Mouse (Mus musculus): ENCODE data around the gene Pnma5.
"Not testable (repeated sequence)": the region's sequence is repeated elsewhere in the genome, so short reads cannot be mapped to it uniquely, and the experiment has no call there.

Pnma5 gene

DNA sequence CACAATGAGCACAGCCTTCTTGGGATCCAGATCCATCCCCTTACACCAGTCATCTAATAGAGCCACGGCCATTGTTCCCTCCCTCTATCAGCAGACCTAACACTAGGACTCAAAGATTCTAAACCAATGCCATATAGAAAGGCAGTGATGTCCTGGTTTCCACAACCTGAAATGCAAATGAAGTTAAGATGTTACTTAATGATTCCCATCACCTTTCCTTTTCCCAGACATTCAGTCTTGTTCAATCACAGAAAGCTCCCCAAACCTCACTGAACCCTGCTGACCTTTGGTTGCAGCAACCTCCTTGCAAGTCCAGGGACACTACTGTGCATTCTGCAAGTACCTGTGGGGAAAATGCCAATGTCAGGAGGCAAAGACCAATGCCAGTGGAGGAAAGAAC, at the start of gene Pnma5:
Gene Pnma5, minus strand, starts transcription at position 101 of the 400 bp plus-strand sequence.
- no peak for DNase-seq (ENCODE audit: low read depth, low spot score)

DNA sequence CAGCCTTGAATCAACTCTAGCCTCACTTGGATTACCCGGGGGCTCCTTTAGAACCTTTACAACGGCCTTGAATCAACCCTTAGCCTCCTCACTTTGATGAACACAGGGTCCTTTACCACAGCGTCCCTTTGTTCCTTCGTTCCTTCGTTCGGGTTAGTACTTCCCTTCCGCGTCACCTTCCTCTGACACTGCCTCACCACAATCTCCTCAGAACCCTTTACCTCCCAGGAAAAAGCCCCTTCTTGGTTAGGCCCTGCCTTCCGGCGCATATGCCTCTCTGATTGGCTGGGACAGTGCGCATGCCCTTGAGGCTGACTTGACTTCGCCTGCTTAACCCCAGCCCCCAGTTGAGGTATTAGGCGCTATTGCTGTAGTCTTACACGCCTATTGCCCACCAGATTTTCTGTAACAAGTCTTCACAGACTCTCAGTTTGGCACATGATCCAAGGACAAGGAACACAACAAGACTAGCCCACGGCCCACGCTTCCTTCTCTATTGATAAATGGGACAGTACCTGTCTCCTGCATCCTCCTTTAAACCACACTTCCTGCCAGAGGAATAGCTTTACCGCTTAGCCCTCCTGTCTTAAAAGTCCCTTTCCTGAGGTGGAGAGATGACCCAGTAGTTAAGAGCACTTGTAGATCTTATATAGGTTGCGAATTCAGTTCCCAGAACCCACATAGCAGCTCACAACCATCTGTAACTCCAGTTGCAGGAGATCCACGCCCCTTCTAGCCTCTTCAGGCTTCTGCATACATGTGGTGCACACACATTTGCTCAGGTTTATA, 45.6 kb upstream of the Pnma5 start, which contains the start of gene Xlr4a:
Gene Xlr4a, minus strand, starts transcription at position 212 of the 789 bp plus-strand sequence.
- not testable (repeated sequence) for DNase-seq (ENCODE audit: low read depth, low spot score)

DNA sequence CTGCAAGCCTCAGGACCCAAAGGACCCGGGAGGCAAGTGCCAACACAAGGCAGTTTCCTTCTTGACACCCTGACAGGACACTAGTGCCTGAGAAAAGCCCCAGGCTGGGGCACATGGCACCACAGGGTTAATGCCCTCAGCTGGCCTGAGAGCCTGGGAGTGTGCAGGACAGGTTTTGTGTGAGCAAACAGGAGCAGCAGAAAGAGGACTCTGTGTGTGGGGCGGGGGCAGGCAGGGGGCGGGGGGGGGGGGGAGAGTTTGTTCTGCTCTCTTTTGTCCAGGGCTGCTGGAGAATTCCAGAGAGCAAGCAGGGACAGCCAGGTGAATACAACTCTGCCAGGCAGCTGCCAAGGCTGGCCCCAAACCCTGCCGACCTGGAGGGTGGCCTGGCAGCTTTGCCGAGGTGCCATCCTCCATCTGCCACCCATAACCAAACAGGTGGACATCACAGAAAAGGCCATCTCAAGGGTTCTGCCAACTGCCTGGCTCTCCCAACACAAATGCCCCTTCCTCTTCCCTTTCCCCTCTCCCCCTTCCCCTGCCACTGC, 29.9 kb upstream of the Pnma5 start:
- DNase-seq (ENCODE audit: low read depth, low spot score): not testable (repeated sequence)

DNA sequence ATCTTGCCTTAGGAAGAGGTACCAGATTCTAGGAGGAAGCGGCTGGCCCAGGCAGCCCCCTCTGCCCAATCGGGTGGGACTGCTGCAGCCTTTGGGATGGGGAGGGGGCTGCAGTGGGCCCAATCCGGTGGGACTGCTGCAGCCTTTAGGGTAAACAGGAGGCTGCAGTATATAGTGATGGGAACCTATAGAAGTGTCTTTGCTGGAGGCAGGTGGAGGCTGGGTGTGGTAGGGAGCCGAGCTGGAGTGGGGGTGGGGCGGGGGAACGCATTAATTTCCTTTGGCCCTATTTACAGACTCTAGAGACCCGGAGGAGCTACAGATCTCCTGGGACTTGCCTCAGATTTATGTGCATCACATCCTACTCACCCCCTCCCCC, 27.5 kb upstream of the Pnma5 start, which contains the start of gene Pnma3:
Gene Pnma3, plus strand, starts transcription at position 373 of the 379 bp plus-strand sequence.
- no peak for DNase-seq (ENCODE audit: low read depth, low spot score)

DNA sequence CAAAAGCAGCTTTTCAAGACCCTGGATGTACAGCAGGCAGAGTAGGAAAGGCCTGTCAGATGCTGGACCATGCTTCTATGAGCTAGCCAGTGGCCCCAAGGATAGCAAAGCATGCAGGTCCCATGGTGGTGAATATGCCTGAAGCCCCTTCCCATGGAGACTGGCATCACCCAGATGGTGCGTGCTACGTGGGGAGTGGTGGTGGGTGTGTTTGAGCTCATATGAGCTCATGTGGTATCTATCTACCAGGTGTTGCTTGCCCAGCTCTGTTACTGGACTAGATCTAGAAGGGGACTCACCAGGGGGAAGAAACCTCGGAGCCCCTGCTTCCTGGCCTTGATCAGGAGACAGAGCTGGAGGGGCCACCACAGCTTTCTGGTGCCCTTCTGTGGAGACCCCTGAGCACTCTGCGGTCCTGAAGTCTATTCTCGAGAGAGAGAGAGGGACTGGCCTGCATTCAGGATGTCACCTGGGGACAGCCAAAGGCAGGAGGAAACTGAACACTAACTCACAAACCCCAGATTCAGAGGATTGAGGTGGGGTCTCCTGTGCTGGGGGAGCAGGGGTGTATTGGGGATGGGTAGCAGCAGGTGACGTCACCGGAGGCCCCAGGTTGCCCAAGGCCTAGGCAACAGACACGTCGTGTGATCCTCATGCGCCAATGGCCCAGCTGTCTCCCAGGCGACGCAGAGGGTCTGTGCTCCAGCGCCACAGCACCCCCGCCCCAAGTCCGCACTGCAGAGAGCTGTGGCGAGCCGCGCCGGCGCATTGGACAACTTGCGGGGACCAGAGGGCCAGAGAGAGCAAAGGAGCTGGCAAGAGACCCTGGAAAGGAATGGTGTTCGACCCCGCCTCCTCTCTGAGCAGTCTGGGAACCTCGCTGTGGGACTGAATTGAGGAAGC, 26.9 kb upstream of the Pnma5 start:
- no peak for DNase-seq (ENCODE audit: low read depth, low spot score)

DNA sequence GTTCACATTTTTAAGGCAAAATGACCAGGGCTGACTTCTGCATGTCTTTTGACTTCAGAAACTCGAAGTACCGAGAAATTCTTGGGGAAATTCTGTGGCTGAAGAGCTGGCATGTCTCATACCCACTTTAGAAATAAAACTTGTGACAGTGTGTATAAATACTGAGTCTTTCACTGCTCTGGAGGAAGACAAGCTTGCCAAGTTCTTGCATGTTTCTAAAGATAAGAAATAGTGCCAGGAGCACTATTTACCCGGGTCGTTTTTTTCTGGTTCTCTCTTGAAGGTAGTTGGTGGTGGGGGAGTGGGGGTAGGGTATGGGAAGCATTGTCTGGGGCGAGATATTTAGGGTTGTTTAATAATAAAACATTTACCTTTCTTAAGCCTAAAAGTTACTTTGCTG, 25.4 kb upstream of the Pnma5 start:
- no peak for DNase-seq (ENCODE audit: low read depth, low spot score)

DNA sequence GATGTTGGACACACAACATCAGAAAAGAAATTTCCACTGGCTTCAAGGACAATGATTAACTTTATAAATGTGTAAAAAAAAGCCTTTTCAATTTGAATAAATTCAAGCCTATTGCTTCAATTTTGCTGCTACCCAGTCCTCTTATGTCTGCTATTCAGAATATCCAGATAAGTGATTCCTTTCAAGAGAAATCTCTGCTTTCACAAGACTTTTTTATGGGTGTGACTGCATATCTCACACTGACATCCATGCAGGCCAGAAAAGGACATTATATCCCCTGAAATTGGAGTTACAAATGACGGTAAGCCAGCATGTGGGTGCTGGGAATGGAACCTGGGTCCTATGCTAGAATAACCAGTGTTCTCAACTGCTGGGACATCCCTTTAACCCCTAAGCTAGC, 24.6 kb upstream of the Pnma5 start:
- no peak for DNase-seq (ENCODE audit: low read depth, low spot score)

DNA sequence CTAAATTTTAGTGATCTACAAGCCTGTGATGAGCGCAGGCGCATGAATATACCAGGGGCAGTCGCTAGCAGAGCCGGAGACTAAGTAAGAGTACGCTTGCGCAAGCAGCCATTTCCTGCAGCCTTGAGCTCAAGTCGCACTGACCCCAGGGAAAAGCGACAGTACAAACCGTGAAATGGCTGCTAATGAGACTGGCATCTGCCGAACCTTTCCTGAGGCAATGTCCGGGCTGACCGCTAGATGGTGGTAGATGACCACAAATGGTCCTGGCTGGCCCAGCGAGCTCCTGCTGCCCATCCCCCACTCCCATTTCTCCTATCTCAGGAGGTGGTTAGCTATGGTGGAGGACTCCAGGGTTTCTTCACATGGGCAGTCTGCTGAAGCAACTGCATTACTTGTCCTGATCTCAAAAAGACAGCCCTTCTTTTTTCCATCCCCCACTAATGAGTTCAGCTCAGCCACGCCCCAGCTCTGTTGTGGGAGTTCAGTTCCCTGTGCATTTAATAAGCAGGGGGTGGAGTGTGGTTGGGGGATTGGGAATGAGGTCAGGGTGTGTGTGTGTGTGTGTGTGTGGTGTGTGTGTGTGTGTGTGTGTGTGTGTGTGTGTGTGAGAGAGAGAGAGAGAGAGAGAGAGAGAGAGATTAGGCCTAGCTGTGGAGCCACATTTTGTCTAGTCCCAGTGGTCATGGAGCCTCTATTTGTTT, 17.1 kb upstream of the Pnma5 start:
- DNase-seq (ENCODE audit: low read depth, low spot score): peak; percentile 89

DNA sequence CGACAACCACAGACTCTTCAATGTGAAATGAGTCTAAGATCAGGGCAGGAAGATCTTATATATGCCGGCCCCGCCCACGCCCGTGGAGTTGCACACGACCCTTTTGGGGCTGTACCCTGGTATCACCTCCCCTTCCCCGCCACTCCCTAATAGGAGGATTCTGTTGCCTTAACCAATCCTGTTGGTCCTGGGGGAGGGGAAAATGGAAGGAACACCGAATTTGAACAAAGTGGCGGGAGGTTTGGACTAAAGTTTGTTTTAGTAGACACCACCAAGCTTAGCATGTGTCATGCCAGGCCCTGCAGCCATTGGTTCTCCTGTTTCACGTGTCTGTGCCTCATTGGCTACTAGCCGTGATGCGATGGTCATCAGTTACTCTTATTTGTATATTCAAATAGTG, 2.8 kb upstream of the Pnma5 start:
- no peak for DNase-seq (ENCODE audit: low read depth, low spot score)

DNA sequence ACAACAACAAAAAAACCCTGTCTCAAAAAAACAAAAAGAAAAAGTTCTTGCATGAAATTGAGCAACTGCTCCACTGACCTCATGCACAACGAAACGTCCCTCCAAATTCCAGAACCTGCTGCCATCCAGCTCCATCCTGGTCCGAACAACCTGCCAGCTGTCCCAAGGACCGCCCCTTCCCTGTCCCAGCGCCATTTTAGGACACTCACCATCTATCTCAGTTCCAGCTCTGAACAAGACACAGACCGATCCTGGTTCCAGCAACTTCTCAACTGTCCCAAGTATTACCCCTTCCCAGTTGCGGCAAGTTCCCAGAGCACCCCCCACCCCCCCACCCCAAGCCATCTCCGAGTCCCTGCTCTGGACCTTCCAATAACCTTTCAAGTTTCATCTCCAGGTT, 1.9 kb upstream of the Pnma5 start:
- no peak for DNase-seq (ENCODE audit: low read depth, low spot score)

DNA sequence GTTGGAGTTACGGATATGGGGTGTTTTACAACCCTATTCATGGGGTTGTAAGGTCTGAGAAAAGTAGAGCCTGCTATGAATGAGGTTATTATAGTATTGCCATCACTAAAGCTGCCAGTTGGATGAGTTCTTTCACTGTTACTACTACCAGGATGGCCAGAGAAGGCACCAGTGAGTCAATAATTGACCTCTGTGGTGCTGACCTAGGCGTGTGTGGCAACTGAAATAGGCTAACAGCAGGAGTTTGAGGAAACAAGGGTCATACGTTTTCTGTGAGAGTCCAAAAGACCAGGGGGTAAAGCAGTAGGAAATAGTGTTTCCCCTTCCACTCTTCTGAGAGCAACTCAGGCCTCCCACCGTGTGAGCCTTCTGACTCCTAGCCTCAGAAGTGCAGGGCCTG, 24.1 kb downstream of the Pnma5 start:
- no peak for DNase-seq (ENCODE audit: low read depth, low spot score)

DNA sequence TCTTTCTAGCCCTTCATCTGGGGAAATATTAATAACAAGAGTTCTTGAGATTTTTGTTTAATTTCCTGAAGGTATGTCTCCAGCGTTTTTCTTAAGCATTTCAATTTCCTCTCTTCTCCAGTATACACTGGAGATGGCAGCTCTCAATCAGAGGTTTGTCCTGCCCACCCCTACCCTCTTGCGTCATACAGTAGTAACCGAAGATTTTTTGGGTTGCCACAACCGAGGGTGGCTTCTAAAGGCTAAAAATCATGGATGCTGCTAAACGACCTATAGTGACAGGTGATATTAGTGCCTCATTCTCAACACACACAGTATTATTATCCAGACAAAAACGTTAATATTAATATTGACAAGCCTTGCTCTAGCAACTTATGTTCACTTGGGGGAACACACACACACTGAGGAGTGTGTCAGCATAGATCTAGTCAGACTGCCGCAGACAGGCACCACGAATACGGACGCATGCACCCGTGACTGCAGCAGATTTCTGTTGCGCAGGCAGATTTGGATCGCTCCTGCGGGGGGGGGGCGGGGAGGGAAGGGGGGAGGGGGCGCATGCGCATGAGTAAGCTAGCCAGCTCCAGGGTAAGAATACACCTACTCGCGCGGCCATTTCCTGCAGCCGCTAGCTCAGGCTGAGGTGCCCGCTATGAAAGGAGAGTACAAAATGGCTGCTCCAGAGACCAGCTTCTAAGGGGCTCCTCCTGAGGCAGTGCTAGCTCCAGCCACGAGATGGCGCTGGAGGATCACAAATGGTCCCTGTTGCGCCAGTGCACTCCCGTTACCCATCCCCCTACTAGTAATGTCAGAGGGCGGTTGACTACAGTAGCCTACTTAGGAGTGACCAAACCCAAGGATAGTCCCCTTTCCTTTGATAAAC, 29.1 kb downstream of the Pnma5 start:
- DNase-seq (ENCODE audit: low read depth, low spot score): peak; percentile 86

DNA sequence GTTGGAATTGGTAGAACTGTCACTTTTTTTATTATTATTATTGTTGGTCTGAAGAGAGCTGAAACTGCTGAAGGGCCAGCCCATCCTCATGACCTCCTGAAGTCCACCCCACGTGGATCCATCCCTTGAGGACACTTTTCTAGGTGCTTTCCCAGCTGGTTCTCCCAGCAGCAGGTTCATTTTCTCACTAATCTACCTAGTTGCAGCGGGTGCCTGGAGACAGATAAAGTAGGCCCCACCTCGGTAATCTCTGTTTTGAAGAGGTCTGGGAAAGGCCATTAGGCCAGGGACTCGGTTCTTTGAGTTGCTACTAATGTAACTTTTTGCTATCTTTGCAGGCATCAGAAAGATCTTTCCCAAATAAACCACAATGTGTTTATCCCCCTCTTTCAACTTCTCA, 31.2 kb downstream of the Pnma5 start:
- no peak for DNase-seq (ENCODE audit: low read depth, low spot score)

DNA sequence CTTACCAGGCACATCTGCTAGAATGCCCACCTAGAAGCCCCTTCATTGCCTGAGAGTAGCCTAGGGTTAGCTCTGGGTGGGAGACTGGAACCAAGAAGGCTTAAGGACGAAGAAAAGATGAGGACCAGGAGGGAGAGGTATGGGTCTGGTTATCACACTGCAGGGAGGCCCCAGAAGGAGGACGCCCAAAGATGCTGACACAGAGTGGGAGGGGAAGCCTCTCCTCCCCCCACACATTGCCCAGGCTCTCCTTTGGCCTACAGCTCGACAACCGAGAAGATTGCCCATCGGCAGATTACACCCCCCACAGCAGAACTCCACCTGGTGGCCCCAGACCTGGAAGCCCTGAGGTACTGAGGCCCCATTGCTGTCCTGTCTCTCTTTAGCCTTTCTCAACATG, 33.8 kb downstream of the Pnma5 start:
- DNase-seq (ENCODE audit: low read depth, low spot score): no peak

DNA sequence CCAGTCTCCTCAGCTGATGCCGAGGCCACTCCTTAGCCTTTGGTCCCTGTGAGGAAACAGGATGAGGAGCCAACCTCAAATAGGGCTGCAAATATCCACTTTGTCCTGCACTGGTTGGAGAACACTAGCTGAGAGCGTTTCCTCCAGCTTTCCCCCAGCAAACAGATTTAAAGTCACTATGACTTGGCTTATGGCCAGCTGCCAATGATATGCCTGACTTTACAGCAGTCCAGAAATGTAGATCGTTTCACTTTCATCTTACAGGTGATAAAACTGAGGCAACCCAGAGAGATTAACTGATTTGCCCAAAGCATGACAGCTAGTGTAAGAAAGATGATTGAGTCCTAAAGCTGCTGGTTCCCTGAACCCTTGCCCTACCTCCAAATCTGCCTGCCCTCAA, 41.4 kb downstream of the Pnma5 start:
- no peak for DNase-seq (ENCODE audit: low read depth, low spot score)

DNA sequence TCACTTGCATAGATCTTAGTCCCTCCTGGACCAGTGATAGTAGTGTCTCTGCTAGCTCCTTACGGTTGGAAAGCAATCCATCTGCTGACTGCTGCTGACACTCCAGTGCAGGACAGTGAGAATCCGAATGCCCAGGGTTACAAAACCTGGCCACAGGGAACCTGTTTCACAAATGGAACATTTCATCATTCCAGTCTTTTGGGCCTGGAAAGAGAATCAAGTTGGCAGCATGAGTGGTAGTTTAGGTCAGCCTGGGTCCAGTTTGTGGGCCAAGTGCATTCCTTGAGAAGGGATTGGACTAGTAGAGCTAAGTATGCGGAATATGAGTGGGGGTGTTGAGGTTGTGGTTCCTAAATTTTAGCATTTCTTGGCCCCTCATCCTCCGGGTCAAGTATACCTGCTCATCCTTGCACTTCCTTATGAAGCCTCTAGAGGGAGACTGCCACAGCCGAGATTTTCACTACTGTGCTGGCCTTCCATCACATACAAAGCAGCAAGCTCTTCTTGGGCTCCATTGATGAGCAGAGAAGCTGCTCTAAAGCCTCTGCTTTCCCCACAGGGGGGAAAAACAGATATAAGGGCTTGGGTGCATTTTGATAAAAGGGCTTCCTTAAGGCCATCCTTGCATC, 44.5 kb downstream of the Pnma5 start:
- DNase-seq (ENCODE audit: low read depth, low spot score): no peak

DNA sequence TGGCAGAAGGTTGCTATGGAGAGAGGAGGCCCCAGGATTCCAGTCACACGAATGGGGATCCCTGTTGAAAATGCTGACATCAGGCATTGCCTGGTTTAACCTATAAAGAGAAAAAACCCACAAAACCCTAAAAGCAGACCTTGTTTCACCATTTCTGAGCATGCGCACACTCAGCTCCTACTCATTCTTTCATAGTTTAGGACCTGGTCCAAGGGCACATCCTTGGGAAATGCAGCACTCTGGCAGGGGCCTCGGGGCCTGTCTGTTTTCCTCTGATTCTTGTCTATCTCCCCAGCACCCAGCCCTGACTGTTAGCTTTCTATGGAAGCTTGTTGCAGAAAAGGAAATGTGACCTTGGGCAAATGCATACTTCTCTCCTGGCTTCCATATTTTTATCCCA, 46.3 kb downstream of the Pnma5 start:
- DNase-seq (ENCODE audit: low read depth, low spot score): no peak

DNA sequence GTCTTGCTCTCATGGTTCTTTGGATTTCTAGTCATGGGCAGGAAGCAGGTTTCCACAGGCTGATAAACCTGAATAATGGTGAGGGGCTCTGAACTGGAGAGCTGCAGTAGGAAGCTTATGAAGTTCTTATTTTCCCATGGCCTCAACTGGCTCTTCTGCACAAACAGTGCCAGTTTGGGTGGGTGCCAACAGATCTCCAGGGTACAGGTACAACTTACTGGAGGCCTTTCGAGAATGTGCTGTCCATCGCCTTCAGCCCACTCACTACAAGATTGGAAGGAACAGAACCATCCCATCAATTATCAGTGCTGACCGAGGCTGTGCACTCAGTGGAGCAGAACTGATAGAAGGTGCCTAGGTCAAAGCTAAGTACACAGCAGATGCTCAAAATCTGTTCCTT, 48.5 kb downstream of the Pnma5 start:
- no peak for DNase-seq (ENCODE audit: low read depth, low spot score)

DNA sequence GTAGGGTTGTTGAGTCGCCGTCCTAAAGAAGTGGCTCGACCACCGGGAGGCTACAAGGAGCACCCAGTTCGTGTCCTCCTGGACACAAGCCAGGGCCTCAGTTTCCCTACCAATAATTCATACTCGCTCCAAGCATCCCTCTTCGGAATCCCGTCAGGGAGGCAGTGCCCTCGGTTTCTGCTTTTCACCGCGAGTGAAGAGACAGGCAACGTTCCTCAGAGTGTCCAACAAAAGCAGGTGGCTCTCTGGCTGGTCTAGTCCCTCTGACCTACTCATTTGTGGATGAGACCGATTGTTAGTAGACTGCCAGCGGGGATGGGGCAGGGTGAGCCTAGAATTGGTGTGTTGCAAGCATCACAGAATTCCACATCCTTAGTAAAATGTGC, 49.4 kb downstream of the Pnma5 start:
- DNase-seq (ENCODE audit: low read depth, low spot score): no peak

DNA sequence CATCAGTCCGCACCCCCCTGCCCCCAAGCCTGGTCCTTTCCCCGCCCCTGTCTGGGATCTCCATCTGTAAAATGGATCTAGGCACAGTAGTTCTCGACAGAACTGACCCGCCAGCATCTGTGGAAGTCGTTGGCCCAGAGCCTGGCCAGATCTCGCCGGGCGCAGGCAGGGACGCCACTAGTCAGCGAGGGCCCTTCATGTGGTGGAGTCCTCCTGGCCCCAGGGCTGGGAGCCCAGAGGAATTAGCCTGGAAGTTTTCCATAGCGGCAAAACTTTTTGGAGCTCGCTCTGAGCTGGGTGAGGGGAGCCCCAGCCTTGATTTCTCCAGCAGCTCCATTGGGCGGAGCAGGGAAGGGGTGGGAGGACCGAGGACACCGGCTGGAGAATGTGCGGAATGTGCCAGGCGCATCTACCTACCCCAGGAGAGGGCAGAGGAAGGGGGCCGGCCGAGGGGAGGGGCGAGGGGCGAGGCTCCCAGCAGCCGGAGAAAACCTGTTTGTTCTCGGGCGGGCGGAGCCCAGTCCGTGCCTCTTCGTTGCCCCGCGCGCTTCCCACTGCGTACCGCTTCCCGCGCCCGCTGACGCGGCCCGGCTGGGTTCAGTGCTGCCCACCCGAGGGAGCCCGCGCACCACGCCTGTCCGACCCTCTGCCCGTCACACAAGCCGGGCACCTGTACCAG, 49.9 kb downstream of the Pnma5 start, which contains the start of gene Zfp185:
Gene Zfp185, plus strand, starts transcription at position 499 of the 679 bp plus-strand sequence.
- DNase-seq (ENCODE audit: low read depth, low spot score): no peak

All from retina, postnatal 7 days (tissue).